Mouse (Mus musculus) mesoderm, embryonic 11.5 days (tissue): ENCODE results near the gene Pip5k1c.

ENCODE experiments used
- DNase-seq: peaks from one replicate; pipeline ENCODE4 v3.0.0-alpha.2; 2012; ENCODE audit warnings: low read depth, low spot score

Pip5k1c gene

DNA sequence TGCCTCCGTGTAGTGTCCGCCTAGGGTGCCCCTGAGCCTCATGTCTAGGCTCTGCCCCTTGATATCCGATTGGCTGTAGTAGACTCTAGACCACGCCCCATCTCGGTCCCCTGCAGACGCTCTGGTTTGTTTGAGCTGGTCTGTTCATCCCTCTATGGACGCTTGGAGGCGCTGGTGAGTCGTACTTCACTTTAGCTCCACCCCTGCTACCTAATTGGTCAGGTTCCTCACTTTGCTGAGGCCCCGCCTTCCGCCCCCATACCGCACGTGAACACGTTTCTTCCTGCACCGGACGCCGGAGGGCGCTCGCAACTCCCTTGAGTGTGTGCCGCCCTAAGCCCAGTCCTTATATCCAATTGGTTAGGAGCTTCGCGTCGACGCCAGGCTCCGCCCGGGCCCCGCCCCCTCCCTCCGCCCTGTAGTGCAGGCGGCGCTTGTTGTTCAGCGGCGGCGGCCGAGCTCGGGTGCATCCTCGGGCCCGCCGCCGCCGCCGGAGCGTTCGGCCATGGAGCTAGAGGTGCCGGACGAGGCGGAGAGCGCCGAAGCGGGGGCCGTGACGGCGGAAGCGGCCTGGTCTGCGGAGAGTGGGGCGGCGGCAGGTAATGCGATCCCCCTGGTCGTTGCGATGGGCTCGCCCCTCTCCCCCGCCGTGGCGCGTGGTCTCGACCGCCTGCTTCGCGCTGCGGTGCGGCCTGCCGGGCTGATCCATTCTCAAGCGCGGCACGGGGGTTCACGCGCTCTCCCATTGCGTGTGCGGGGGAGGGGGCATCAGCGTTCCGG lies at the start of gene Pip5k1c:
Pip5k1c (plus strand) TSS at position 410 of the 780 bp plus-strand sequence.
- DNase-seq, result peak; percentile 100

DNA sequence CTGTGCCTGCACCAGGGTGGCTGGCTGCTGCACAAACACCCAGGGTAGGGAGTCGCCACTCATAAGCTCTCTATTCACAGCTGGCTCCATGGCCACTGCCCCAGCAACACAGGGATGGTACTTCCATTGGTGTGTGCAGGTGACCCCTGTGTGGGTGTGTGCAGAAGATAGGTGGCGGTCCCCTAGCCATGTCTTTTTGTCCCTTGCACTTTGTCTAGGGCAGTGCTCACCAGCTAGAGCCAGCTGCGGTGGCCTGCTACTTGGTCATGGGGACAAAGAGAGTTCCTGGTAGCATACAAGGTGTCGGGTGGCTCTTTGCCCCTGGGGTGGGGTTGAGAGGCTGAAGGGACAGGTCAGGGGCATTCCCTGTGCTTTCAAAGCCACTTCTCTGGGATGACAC lies 48.6 kb upstream of the Pip5k1c start:
- DNase-seq, result no peak

DNA sequence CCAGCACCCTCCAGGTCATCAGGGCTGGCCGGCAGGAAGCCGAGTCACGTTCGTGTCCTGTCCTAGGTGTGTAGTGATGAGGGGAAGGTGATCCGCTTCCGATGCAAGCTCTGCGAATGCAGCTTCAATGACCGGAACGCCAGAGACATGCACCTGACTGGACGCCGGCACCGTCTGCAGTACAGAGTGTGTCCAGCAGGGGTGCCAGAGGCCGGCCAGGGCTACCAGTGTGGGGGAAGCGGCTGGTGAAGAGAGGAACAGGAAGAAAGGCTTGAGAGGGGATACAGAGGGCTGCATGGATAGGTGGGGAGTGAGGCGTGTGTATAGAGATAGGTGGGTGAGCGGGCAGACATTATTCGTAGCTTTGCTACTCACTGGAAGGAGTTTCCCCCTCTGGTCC lies 48.2 kb upstream of the Pip5k1c start:
- DNase-seq, result peak; percentile 75

DNA sequence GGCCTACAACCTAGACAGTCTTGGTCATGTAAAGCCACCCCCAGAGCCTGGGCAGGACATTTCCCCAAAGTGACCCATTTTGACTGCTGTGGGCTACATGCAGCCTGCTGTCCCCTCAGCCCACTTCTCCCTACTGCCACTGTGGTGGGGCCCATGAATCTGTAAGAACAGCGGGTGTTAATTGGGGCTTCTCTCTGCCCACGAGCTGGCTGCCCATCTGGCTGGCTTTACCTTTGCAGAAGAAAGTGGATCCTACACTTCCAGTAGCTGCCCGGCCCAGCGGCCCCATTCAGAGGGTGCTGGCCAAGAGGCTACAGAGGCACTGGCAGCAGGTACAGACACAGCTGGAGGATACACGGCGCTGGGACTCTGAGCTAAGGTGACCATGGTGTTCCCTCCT lies 47.6 kb upstream of the Pip5k1c start:
- no peak for DNase-seq

DNA sequence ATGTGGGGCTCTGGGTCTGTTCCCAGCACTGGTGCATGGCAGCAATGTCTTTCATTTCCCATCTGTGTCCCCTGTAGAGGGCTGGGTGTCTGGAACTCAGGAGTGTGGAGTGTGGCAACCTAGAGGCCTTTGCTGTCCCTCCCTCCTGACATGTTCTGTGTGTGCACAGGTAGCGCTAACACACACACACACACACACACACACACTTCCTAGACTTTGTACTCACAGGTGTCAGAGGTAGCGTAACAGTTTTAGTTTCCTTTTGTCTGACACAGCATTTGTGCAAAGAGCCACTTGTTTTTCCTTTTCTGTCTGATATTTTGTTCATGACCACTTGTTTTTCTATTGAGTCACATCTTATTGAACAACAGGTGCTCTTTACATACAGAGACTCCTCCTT lies 45.0 kb upstream of the Pip5k1c start:
- DNase-seq, result no peak

DNA sequence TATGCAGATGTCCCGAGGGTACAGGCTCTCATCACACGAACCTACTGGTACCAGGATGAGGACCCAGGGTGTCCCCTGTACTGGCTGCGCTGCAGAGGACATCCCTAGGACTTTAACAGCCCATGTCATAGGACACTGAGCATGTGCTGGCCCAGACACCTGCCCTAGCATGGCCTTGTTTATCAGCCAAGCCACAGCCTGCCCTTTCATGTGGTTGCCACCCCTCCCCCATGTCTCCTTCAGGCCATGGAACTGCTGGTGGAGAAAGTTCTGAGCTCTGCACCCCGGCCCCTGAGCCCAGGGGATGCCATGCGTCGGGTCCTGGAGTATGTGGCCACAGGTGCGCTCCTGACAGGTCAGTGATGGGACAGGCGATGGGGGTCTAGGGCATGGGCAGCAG lies 43.3 kb upstream of the Pip5k1c start:
- DNase-seq, result no peak

DNA sequence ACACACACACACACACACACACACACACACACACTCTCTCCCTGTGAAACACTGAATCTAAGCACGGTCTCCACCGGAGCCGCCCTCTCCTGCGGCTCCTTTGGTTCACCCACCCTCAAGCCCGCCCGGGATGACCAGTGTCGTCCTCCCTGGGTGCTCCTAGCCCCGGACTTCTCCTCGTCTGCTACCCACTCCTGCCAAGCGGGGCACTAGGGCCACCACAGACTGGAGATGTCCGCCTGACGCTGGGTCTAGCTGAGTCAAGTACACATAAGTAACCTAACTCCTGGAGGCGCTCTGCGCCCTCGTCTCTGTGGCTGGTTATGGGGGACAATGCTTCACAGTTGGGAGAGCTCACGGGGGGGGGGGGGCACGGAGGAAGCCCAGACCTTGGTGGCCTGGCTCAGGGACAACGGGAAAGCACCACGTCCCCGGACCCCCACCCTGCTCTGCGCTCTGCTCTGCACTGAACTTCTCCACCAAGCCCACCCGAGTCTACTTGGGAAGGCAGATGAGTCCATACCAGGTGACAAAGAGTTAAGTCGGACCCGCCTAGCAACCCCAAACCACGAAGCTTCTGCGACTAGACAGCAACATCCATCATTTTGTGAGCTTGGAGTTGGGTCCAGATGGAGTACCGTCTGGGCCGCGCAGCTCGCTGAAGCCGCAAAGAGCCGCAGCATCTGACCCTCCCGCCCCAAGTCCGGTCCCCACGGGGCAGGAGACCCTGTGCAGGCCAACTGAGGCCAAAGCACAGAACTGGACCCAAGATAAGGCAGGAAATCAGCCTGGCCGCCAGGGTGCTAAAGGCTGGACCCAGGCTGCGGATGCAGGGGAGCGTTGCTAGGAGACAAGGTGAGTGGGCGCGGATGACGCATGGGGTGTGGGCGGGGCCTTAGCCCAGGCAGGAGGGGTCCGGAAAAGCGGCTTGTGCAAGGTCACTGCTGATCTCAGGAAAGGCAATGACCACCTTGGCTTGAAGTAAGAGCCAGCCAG lies 40.0 kb upstream of the Pip5k1c start, which contains the start of gene Matk:
Matk (plus strand) TSS at position 512 of the 996 bp plus-strand sequence.
- peak; percentile 70 for DNase-seq

DNA sequence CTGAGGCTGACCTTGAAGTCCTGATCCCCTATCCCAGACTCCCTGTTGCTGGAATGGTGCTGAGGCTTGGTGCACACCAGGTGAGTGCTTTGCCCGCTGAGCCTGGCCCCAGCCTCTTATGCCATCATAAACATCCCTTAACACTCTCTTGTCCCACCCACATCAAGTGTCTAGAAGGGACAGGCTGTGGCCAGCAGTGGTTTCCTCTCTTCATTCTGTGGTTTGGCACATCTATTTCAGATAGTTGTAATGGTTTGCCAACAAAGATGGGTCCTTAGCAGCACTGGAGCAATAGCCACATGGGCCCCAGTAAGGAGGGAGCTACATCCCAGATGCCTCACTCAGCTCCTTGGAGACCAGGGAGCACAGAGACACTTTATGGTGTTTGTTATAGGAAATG lies 37.9 kb upstream of the Pip5k1c start:
- no peak for DNase-seq

DNA sequence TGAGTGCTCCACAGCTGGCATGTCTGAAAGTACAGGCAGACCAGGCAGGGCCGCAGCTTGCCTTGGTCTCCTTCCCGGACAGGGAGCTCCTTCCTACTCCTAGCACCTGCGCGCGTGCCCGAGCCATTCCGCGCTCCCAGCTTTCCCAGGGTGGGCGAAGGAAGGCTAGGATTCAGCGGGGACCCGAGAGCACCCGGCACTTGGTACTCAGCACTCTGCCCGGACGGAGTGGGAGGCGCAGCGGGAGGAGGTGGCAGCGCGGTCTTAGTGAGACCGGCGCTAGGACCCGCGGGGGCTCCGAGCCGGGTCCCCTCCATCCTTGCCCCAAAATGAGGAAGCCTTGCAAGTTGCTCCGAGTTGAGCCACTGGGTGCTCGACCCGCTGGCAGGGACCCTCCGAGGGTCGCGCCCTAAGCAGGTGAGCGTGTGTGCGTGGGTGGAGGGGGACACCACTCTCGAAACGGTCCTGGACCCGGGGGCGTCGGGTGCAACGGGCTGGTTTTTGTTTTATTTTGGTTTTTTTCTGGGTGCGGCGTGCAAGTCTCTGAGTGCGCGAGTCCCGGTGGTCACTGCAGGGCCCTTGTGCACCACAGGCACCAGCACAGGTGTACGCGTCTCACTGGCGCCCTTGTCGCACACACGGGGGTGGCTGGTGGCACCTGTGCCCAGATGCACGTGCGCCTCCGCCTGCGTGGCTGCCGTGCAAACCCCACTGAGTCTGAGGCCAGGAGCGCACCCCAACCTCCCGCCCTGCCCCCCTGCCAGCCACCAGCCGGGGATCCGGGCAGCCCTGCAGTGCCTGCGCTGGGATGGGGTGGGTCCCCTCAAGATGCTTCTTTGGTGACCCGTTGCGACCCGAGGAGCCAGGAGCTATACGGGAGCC lies 35.4 kb upstream of the Pip5k1c start:
- no peak for DNase-seq

DNA sequence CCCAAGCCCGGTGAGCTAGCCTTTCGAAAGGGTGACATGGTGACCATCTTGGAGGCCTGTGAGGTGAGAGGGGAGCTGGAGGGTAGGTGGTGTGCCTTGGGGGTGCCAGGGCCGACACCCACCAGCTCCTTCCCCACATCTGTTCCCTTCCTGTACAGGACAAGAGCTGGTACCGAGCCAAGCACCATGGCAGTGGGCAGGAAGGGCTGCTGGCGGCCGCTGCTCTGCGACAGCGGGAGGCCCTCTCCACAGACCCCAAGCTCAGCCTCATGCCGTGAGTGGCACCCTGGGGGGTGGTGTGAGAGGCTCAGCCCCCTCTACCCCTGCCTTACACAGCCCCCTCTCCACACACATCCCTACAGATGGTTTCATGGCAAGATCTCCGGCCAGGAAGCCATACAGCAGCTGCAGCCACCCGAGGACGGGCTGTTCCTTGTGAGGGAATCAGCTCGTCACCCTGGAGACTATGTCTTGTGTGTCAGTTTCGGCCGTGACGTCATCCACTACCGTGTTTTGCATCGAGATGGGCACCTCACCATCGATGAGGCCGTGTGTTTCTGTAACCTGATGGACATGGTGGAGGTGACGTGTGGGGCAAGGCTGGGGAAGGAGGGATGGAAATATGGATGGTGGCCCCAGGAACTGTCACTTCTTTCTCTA lies 33.4 kb upstream of the Pip5k1c start:
- no peak for DNase-seq

DNA sequence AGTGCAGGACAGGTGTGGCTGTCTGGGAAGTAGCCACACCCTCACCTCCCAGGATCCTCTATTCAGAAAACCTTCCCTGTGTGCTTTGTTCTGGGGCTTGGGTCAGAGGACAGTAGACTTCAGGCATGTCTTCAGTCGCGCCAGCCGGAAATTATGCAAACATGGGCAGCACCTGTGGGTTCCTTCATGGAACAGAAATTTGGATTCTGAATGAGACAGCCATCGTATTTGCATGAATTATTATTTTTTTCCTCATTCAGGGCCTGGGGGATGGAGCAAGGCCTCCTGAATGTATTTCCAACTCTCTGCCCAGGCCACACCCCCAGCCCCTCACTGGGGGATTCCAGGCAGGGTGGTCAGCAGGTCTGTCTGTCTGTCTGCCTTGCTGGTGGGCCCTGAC lies 31.7 kb upstream of the Pip5k1c start:
- DNase-seq, result no peak

DNA sequence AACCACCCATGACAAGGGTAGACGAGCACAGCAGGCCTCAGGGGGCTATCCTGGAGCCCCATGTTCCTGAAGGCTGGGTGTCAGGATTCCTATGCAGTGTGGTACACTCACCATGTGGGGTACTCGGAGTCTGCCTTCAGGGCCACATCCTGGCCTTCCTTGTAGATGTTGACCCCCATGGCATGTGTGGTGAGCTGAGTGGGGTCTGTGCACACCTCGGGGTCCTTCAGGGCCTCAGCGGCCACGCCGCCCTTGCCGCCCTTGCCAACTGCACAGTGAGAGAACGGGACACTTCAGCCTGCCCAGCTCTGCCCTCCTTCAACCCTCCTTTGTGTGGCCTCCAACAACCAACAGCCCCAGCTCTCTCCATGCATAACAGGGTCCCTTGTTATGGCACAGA lies 27.2 kb upstream of the Pip5k1c start:
- DNase-seq, result no peak

DNA sequence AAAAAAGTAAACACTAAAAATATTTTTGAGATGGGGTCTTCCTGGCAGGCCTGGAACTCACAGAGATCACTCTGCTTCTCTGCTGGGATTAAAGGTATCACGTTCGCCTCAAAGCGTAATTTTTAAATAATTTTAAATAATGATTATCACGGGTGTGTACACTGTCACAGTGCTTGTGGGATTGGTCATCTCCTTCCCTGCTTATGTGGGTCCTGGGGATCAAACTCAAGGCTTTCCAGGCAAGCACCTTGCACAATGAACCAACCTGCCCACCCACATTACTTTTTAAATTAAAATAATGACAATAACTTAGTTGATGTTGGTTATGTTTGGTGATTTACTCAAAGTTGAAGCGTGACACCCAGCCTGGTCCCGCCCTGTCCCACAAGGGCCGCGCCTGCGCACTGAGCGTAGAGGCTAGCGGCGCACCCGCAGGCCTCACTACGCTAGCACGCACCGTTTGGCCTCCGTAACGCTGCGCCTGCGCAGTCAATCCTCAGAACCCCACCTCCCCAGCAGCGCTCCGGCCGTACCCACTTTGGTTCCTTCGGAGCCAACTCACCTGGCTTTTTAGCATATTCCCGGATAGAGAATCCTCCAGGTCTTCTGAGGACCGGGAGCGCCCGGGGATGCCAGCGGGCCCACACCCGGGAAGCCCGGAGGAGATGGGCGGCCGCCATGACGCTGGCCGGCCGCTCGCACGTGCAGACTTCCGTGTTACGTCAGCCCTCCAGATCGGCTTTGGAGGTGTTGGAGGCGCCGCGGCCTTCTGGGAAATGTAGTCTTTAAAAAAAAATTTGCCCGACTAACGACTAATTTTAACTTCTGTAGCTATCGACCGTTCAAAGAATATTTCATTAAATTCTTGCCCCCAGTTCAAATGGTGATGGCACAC lies 26.3 kb upstream of the Pip5k1c start, which contains the start of the genes Mrpl54 and Apba3:
Mrpl54 (minus strand) TSS at position 724 of the 895 bp plus-strand sequence.
Apba3 (plus strand) TSS at position 750 of the 895 bp plus-strand sequence.
- DNase-seq, result peak; percentile 96

DNA sequence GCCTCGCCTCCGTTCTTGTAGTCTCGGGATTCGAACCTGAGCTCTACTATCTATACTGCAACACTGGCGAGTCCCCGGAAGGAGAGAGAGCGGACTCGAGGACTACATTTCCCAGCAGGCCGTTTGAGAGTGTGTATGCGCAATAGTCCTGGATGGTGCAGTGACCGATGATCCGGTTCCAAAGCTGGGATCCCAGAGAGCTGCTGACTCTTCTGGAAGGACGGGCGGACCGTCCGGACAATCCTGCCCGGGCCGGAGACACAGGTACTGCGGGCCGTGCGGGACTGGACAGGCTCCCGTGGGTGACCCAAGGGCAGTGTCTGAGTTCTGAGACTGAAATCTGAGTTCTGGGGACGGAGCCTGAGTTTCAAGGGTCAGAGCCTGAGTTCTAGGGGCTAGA lies 24.7 kb upstream of the Pip5k1c start:
- DNase-seq, result peak; percentile 88

DNA sequence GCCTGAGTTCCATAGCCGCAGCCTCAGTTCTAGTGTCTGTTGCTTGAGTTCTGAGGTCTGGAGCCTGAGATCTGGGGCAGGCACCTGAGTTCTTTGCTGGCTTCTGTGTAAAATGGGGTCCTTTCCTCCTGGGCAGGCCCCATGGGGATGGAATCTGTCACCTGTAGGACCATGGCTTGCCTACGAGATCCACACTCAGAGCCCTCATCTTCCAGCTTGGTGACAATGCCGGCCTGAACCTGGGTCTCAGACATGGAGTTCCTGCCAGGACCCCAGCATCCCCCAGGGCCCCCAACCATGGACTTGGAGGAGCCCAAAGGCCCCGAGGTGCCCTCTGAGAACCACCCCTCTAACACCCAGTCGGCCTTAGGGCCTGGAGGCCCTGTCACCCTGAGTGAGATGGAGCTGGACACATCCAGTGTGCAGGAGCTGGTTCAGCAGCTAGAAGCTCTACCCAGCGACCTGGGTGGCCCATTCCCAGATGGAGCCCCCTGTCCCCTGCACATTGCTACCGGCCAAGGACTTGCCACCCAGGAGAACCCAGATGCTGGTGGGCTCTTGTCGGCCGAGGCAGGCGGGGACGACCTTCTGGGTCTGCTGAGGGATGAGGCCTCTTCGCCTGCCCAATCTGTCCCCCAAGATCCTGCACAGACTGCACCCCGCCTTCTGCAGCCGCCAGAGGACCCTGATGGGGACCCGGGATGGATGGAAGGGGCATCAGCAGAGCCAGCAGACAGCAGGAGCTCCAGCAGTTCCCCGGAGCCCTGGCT lies 23.9 kb upstream of the Pip5k1c start:
- DNase-seq, result no peak

DNA sequence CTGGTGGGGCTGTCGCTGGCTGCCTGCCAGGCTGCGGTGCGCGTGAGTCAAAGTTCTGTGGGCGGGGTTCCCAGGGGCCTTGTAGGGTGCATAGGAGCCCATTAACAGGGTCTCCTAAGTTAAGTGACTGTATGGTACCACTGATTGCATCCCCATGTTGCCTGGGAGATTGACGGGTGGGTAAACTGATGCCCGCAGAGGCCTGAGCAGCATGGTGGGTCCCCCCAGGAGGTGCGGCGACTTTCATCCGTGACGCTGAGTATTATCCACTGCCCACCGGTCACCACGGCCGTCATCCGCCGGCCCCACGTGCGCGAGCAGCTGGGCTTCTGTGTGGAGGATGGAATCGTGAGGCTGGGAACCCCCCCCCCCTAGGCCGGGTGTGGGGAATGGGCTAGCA lies 20.4 kb upstream of the Pip5k1c start:
- DNase-seq, result no peak

DNA sequence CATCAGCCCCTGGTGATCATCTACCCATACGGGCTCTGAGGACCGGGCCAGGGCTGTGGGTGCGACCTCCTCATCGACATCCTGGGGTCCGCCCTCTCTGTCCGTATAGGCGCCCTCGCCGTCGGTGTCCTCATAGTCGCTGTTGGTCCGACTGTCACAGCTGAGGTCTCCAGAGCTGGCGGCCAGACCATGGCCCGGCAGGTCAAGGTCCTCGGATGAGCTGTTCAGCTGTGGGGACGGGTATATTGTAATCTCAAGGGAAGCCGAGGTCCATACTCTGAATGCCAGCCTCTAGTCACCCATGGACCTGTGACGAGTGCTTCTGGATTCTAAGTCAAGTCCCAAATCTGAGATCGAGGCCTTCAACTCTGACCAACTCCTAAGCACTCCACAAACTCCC lies 18.9 kb upstream of the Pip5k1c start:
- no peak for DNase-seq

DNA sequence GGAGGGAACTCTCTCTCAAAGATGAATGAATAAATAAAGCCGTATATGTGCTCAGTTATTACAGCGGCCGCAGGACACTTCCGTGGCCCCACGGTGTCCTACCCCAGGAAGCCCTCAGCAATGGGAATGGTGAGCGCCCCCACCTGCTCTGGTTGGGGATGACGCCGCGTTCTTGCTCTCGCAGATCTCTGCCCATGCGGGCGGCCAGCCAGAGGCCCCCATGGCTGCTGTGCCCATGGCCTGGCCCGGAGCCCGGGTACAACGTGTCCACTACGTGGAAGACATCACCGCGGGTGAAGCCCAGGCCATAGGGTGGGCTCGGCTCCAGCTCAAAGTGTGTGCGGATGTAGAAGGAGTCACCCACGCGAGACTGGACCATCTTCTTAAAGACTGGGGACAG lies 15.1 kb upstream of the Pip5k1c start:
- no peak for DNase-seq

DNA sequence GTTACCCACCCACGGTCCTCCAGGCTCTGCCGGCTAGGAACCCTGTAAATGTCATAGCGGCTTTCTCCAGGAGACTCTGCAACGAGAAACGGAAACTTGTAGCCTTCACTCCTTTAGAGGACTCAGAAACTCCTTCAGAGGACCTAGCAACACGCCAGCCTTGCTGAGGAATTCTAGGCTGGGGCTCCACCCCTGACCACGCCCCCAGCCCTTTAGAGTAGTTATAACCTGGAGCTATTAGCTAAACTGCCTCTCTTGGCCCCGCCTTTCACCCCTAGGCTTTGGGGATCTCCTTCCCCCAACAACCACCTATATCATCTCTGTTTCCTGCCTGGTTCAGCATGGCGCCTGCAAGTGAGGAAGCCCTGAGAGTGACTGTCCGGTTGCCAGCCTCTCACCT lies 13.3 kb upstream of the Pip5k1c start:
- DNase-seq, result no peak
